Mouse (Mus musculus): Measurements from ENCODE around the gene Ccdc181. TPM values are rescaled to one million over a fixed set of nuclear protein-coding genes. Genes with fewer than 3 reads are reported as not detected.

Ccdc181 gene
- polyA plus RNA-seq, 1 experiment: 18.6 TPM

DNA sequence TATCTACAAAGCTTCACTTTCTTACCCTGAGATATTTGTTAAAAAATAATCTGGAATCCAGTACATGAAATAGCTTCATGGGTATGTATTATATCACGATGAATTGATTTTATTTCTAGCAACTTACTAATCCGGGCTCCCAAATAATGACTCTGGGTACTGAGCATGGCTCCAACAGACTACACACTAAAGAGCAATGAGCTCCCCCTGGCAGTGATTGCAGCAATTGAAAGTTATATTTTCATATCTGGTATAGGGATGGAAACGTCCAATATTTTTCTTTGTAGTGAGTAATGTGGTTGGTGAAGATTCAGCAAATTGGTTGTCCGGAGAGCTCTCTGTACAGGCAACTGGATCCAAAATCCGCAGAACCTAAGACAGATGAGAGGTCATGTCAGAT, 16.7 kb downstream of the Ccdc181 start:
- DNase-seq: no peak
- H3K27ac ChIP-seq (ENCODE audit: insufficient read depth, low read length): no peak overlapping the region
- no peak overlapping the region for H3K4me3 ChIP-seq (replicated peaks; ENCODE audit: insufficient read depth, low read depth, low read length)
- no peaks in the 10 kb centered on the region for H3K27me3 ChIP-seq (ENCODE audit: control insufficient read depth, insufficient read depth, low read length)
- TF ChIP-seq CTCF (IDR thresholded peaks at IDR 0.05; ENCODE audit: borderline replicate concordance, insufficient read depth, low read depth, low read length): no peak
- TF ChIP-seq POLR2A (IDR thresholded peaks at IDR 0.05; ENCODE audit: borderline replicate concordance, insufficient read depth, low read length): no peak
- H3K4me1 ChIP-seq (ENCODE audit: control insufficient read depth, insufficient read depth, low read length): peaks cover 9% of the 10 kb centered on the region; the same call in 1 of the 2 replicates
- 86% methylated on average over 5 of the region's 5 CpGs for WGBS

DNA sequence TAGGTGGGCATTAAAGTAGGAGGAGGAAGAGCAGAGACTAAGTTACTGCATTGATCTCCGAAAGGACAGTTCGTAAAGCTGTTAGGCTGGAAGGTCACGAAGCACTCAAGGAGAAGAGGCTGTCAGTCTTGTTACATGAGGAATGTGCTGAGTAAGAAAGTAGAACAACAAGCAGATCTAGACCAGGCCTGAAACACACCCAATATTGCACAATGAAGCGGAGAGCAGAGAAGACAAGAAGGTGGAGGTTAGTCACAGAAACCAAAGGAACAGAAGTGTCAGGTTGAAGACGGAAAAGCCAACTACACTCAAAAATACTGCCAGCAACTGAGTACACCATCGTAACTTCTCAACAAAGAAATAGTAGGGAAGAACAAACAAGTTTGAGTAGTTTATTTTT, 18.7 kb downstream of the Ccdc181 start:
- no peaks in the 10 kb centered on the region for H3K27me3 ChIP-seq (ENCODE audit: control insufficient read depth, insufficient read depth, low read length)
- H3K27ac ChIP-seq (ENCODE audit: insufficient read depth, low read length): no peak overlapping the region
- WGBS: 95% methylated on average over 6 of the region's 6 CpGs
- no peaks in the 10 kb centered on the region for H3K4me1 ChIP-seq (ENCODE audit: control insufficient read depth, insufficient read depth, low read length)
- no peak overlapping the region for H3K4me3 ChIP-seq (replicated peaks; ENCODE audit: insufficient read depth, low read depth, low read length)
- no peak for TF ChIP-seq POLR2A (IDR thresholded peaks at IDR 0.05; ENCODE audit: borderline replicate concordance, insufficient read depth, low read length)
- no peak for TF ChIP-seq CTCF (IDR thresholded peaks at IDR 0.05; ENCODE audit: borderline replicate concordance, insufficient read depth, low read depth, low read length)
- no peak for DNase-seq

GRCm38 (mm10) chr1:164296473-164296872, 21.1 kb downstream of the Ccdc181 start:
- TF ChIP-seq POLR2A (IDR thresholded peaks at IDR 0.05; ENCODE audit: borderline replicate concordance, insufficient read depth, low read length) (no peak), CTCF (IDR thresholded peaks at IDR 0.05; ENCODE audit: borderline replicate concordance, insufficient read depth, low read depth, low read length) (no peak)
- Histone ChIP-seq H3K4me3 (replicated peaks; ENCODE audit: insufficient read depth, low read depth, low read length) (no peak overlapping the region), H3K27ac (ENCODE audit: insufficient read depth, low read length) (no peak overlapping the region), H3K4me1 (ENCODE audit: control insufficient read depth, insufficient read depth, low read length) (no peaks in the 10 kb centered on the region), H3K27me3 (ENCODE audit: control insufficient read depth, insufficient read depth, low read length) (no peaks in the 10 kb centered on the region)
- DNase-seq: no peak
- 89% methylated on average over 4 of the region's 5 CpGs for WGBS

GRCm38 (mm10) chr1:164301949-164302348, 26.6 kb downstream of the Ccdc181 start:
- H3K27me3 ChIP-seq (ENCODE audit: control insufficient read depth, insufficient read depth, low read length): no peaks in the 10 kb centered on the region
- peaks cover 3% of the 10 kb centered on the region; the same call in 1 of the 2 replicates for H3K4me1 ChIP-seq (ENCODE audit: control insufficient read depth, insufficient read depth, low read length)
- TF ChIP-seq CTCF (IDR thresholded peaks at IDR 0.05; ENCODE audit: borderline replicate concordance, insufficient read depth, low read depth, low read length) (no peak), POLR2A (IDR thresholded peaks at IDR 0.05; ENCODE audit: borderline replicate concordance, insufficient read depth, low read length) (no peak)
- WGBS: 94% methylated on average over 4 of the region's 4 CpGs
- H3K27ac ChIP-seq (ENCODE audit: insufficient read depth, low read length): no peak overlapping the region
- no peak overlapping the region for H3K4me3 ChIP-seq (replicated peaks; ENCODE audit: insufficient read depth, low read depth, low read length)
- DNase-seq: no peak

GRCm38 (mm10) chr1:164303821-164304220, 28.4 kb downstream of the Ccdc181 start, which contains the start of gene Nme7:
Nme7 (plus strand) TSS chr1:164304121.
- DNase-seq: no peak
- 85% methylated on average over 5 of the region's 5 CpGs for WGBS
- H3K27ac ChIP-seq (ENCODE audit: insufficient read depth, low read length): no peak within 1 kb of the TSS
- TF ChIP-seq CTCF (IDR thresholded peaks at IDR 0.05; ENCODE audit: borderline replicate concordance, insufficient read depth, low read depth, low read length) (no peak), POLR2A (IDR thresholded peaks at IDR 0.05; ENCODE audit: borderline replicate concordance, insufficient read depth, low read length) (no peak)
- H3K27me3 ChIP-seq (ENCODE audit: control insufficient read depth, insufficient read depth, low read length): no peaks in the 10 kb centered on the region
- no peak within 1 kb of the TSS for H3K4me3 ChIP-seq (replicated peaks; ENCODE audit: insufficient read depth, low read depth, low read length)
- peaks cover 5% of the 10 kb centered on the region; the same call in 1 of the 2 replicates for H3K4me1 ChIP-seq (ENCODE audit: control insufficient read depth, insufficient read depth, low read length)

- peak; percentile 94 to 97 for DNase-seq
- Histone ChIP-seq H3K27me3 (ENCODE audit: control insufficient read depth, insufficient read depth, low read length) (no peaks in the 10 kb centered on the region), H3K27ac (ENCODE audit: insufficient read depth, low read length) (no peak within 1 kb of the TSS), H3K4me1 (ENCODE audit: control insufficient read depth, insufficient read depth, low read length) (peaks cover 5% of the 10 kb centered on the region; the same call in 1 of the 2 replicates), H3K4me3 (replicated peaks; ENCODE audit: insufficient read depth, low read depth, low read length) (peak within 1 kb of the TSS; percentile 76)
- WGBS: under 1% methylated on average over 35 of the region's 35 CpGs
- TF ChIP-seq POLR2A (IDR thresholded peaks at IDR 0.05; ENCODE audit: borderline replicate concordance, insufficient read depth, low read length) (peak; percentile 52; the same call in 1 of the 2 replicates), CTCF (IDR thresholded peaks at IDR 0.05; ENCODE audit: borderline replicate concordance, insufficient read depth, low read depth, low read length) (no peak)
Measured at GRCm38 (mm10) chr1:164307124-164307751, 31.9 kb downstream of the Ccdc181 start, which contains the start of gene Blzf1. Blzf1 (minus strand) TSS chr1:164307489.

DNA sequence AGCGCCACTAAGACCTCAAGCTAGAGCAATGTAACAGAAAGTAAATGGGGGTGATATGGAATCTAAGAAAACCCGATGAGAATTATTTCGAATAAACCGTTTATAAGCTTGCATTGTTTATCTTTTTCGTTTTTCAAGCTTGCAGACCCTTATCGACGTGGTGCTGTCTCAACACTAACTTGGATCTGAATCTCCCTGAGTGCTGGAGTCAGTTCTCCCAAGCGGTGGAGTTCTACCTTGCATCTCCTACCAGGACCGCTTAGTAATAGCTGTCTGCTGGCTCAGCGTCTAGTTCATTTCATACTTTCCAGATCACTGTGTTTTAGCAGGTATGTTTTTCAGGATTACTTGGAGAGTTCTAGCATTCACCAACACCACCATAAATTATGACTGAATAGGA, 32.5 kb downstream of the Ccdc181 start:
- H3K4me3 ChIP-seq (replicated peaks; ENCODE audit: insufficient read depth, low read depth, low read length): peak overlapping the region; percentile 76
- H3K4me1 ChIP-seq (ENCODE audit: control insufficient read depth, insufficient read depth, low read length): peaks cover 5% of the 10 kb centered on the region; the same call in 1 of the 2 replicates
- H3K27ac ChIP-seq (ENCODE audit: insufficient read depth, low read length): no peak overlapping the region
- no peaks in the 10 kb centered on the region for H3K27me3 ChIP-seq (ENCODE audit: control insufficient read depth, insufficient read depth, low read length)
- no peak for DNase-seq
- WGBS: 9% methylated on average over 10 of the region's 10 CpGs
- TF ChIP-seq CTCF (IDR thresholded peaks at IDR 0.05; ENCODE audit: borderline replicate concordance, insufficient read depth, low read depth, low read length) (no peak), POLR2A (IDR thresholded peaks at IDR 0.05; ENCODE audit: borderline replicate concordance, insufficient read depth, low read length) (no peak)

DNA sequence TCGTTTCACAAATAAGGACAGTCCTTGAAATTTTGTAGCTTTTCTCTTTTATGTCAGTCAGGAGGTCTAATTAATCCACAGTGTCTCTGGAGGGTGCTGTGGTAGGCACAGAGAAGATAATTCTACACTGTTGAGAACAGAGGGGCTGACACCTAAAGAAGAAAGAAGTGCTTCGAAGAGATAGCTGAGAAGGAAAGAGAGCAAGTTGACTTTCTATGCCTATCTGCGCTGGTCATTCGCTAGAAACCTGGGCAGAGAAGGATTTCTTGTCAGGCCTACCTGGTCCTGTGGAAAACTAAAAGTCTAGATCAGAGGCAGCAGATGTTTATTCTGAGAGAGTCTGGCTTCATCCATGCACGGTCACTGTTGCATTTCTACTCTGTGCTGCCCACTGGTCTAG, 38.7 kb downstream of the Ccdc181 start:
- Histone ChIP-seq H3K27me3 (ENCODE audit: control insufficient read depth, insufficient read depth, low read length) (no peaks in the 10 kb centered on the region), H3K4me3 (replicated peaks; ENCODE audit: insufficient read depth, low read depth, low read length) (no peak overlapping the region), H3K4me1 (ENCODE audit: control insufficient read depth, insufficient read depth, low read length) (no peaks in the 10 kb centered on the region; the same call in 1 of the 2 replicates), H3K27ac (ENCODE audit: insufficient read depth, low read length) (no peak overlapping the region)
- WGBS: 93% methylated on average over 5 of the region's 5 CpGs
- TF ChIP-seq CTCF (IDR thresholded peaks at IDR 0.05; ENCODE audit: borderline replicate concordance, insufficient read depth, low read depth, low read length) (no peak), POLR2A (IDR thresholded peaks at IDR 0.05; ENCODE audit: borderline replicate concordance, insufficient read depth, low read length) (no peak)
- no peak for DNase-seq
